Mouse (Mus musculus) thymus, postnatal 36 days (tissue): ENCODE results near the gene Shq1.

Experiments
- DNase-seq, 2 experiments: peaks; one replicate each; pipeline ENCODE4 v3.0.0; 2022; ENCODE audit warnings: mixed read lengths in 2 of 2

Gene Shq1

GRCm38 (mm10) chr6:100670880-100671344, at the start of gene Shq1:
TSS of gene Shq1 (minus strand) at chr6:100671157.
- peak; percentile 85 to 86 for DNase-seq

- no peak for DNase-seq
Observed at GRCm38 (mm10) chr6:100720098-100720501, 49.1 kb upstream of the Shq1 start.

- DNase-seq = no peak
Observed at GRCm38 (mm10) chr6:100716817-100717216, 45.9 kb upstream of the Shq1 start.

DNA sequence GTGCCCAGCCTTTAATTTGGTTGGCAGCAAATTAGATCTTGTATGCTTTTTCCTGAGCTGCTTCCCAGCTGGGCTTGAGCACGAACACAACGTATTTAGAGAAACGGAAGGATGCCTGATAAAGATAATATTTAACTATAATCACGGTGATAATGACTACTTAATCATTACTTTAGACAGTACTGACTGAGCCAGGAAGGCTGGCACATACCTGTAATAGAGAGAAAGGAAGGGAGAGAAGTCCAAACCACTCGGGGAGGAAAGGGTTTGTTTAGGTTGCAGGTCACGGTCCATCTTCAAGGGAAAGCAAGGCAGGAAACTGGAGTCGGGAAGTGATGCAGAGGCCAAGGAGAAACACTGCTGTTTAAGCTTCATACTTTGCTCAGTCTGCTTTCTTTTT, 45.2 kb upstream of the Shq1 start:
- no peak for DNase-seq

DNA sequence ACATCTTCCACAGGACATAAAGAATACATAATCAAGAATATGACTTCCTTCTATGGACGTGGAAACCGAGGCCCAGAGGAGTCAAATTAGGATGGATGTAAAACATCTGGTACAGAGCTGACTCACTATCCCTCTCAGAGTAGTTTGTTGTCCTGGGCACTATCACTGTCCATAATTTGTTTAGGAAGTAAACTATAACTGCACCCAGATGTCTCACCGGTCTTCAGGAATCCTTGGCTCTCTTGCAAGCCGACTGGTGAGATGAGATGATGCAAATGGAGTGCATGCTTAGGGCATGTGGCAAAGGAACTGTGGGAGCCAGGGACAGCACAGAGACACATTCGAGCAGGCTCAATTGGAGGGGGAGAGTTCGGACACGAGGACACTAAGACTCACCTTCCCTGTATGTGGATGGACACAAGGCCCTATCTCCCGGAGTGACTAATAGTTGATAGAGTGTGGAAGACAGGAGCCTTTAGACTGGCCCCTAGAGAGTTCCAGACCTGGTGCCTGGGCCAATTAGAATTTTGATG, 44.4 kb upstream of the Shq1 start:
- DNase-seq = no peak

DNA sequence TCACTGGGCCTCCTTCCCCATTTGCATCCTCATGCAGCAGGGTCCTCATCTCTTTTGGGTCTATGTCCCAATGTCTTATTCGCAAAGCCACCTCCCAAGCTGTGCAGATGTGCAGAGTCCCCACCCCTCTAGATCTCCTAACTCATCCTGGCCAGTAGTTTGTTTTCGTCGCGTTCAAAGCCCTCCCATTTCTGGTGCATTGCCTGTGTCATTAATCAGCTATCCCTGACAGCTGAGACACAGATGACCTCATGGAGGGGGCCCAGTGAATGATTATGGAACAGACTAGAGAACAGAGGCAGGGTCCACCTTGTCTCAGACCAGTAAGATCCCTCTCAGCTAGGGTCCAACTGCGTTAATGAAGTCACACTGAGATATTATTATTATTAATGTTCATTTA, 39.9 kb upstream of the Shq1 start:
- DNase-seq = no peak

GRCm38 (mm10) chr6:100710170-100710569, 39.2 kb upstream of the Shq1 start:
- no peak for DNase-seq

GRCm38 (mm10) chr6:100709483-100709882, 38.5 kb upstream of the Shq1 start:
- peak in 1 of 2 experiments; percentile 8 for DNase-seq

DNA sequence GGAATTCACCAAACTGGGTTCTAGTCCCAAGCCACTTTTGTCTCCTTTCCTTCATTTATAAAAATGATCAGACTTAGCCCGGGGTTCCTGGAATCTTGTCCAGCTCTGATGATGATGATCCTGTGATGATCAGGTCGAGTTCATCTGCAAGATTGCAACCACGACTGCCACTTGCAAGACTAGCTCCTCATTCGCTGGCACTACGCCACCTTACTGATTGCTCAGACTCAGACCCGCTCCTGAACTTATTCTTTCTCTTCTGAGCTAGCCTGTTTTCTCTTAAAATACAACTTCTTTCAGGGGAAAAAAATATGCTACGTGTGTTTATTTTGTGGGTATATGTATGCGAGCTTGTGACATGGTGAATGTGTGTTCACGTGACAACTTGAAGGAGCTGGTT, 38.0 kb upstream of the Shq1 start:
- DNase-seq = no peak

DNA sequence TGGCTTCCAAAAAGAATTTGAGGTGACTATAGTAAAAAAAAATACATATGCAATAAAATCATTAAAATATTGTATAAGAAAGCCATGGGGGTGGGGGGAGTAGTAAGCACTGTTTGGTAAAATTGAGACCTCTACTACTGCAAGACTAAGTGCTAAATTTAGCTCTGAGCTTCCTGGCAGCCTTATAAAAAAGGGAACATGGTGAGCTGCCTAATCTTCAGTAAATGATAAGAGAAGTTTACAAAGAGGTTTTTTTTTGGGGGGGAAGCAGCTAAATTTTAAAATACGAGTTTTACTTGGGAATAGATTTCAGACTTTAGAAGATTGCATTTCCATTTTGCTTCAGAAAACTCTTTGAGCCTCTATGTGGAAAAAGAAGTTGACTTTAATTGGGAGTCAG, 37.3 kb upstream of the Shq1 start:
- DNase-seq = no peak

DNA sequence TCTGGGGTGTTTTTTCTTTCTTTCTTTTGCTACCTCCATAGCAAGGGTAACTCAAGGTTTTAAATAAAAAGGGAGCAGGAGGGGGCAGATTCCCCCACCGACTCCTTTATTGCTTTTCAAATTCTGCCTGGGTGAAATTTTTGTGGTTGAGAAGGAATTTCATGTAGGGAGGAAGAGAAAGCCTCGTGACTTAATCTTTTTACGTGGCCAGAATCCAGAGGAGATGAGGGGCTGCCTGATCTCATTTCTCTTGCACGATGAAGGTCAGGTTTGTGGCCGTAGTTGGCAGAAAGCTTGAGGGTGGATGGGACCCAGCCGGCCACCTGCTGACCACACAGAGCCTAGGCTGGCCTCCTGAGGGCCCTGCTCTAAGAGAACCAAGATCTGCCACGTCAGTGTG, 36.6 kb upstream of the Shq1 start:
- DNase-seq = no peak

DNA sequence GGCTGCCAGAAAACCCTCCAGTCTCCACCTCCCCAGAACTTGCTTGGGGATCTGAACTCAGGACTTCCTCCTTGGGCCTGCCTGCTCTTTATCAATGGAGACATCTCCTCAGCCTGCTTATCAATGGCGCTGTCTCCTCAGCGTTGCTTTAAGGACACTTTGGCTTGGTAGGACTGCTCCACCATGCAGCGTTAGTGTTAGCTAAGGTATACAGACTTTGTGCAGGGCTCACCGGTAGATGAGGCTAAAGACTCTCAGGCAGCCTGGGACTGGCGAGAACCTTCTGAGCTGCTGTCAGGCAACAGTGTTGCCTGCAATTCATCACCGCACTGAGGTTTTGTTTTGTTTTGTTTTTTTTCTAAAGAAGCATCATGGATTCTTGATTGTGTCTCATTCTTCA, 35.9 kb upstream of the Shq1 start:
- DNase-seq = no peak

DNA sequence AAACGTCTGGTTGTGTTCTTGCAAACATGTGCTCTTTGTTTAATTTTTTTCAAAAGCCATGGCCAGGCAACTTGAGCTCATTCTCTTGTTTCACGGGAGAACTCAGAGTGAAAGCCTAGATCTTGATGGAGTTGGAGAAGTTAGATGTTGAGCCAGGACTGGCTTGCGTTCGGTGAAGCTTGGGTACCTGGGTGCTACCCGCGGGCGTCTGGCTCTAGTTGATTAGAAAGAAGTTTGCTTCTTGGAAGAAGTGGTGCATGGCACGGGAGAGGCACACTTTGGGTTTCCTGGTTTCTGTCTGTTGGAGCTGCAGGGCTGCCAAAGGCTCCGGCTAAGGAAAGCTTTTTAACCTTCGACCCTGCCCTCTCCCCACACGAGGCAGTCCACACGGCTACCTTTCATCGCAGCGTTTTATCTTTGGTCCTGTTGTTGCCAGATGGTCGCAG, 34.4 kb upstream of the Shq1 start:
- no peak for DNase-seq

DNA sequence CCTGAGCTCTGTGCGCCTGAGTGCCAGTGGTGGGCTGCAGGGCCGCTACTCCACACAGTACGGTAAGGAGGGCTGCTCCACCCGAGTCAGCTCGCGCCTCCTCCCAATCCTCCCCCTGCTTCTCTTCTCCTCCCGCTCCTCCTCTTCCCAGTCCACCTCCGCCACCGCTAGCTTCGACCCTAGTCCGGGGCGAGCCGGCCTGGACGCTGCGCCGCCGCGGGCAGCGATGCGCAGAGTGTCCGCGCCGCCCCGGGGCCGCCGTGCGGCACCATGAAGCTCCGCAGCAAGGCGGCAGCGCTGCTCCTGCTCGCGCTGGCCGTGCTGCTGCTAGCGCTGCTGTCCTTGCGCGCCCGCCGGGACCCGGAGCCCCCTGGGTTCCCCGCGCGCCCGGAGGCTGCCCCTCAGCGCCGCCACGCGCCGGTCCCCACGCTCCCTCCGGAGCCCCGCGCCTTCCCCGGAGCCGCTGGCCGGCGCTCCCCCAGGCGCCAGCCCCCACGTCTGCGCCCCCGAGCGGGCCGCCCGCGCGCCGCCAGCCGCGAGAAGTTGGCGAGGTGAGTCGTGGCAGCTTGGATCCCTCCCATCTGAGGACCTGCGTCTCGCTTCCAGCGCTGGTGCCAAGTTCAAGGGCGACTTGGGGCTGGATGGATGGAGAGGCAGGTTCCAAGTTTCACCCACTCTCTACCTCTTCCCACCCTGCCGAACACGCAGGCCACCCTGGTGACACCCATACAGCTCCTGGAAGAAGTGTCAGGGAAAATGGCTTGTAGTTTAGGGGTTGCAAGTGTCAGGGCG, 33.8 kb upstream of the Shq1 start, which contains the start of gene Gxylt2:
Gene Gxylt2, plus strand, starts transcription at position 161 of the 792 bp plus-strand sequence.
- no peak for DNase-seq

DNA sequence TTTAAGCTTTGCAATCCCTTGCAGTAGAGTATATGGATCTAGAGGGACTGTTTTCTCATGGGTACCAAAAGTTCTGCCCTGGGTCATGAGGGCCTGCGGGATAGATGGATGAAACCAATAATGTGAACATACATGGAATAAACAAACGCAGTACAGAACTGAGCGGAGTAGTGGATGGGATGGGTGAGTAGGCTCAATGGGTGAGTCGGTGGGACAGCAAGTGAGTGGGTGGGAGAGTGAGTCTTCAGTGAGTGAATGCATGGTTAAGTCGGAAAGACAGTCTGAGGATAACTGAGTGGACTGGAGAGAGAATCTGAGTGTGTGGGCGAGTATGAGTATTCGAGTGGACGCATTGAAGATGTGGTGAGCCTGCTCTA, 33.2 kb upstream of the Shq1 start:
- no peak for DNase-seq

- DNase-seq = no peak
Observed at GRCm38 (mm10) chr6:100700774-100701173, 29.8 kb upstream of the Shq1 start.

GRCm38 (mm10) chr6:100699986-100700385, 29.0 kb upstream of the Shq1 start:
- DNase-seq = no peak

DNA sequence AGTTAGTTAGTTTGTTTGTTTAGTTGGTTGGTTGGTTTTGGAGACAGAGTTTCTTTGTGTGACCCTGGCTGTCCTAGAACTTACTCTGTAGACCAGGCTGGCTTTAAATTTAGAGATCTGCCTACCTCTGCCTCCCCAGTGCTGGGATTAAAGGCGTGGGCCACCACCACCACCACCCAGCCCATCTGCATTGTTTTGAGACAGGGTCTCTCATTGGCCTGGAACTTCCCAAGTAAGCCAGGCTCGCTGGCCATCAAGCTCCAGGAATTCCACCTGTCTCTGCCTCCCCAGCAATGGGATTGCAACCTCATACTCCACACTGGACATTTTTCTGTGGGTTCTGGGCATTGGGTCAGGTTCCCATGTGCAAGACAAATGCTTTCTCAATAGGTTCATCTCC, 15.4 kb upstream of the Shq1 start:
- DNase-seq = no peak

- no peak for DNase-seq
Observed at GRCm38 (mm10) chr6:100678636-100679035, 7.7 kb upstream of the Shq1 start.

DNA sequence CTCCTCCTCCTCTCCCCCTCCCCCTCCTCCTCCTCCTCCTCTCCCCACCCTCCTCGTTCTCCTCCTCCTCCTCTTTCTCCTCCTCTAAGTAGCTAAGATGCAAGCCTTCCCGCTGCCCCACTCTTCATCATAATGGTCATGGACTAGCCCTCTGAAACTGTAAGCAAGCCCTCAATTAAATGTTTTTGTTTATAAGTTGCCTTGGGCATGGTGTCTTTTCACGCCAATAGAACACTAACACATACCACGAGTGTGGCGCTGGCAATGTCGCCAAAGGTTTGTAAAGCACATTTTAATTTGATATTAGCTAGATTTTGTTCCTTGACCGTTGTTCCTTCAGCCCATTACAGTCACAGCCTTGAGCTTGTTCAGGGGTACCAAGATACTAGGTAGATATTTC, 5.5 kb upstream of the Shq1 start:
- no peak for DNase-seq

DNA sequence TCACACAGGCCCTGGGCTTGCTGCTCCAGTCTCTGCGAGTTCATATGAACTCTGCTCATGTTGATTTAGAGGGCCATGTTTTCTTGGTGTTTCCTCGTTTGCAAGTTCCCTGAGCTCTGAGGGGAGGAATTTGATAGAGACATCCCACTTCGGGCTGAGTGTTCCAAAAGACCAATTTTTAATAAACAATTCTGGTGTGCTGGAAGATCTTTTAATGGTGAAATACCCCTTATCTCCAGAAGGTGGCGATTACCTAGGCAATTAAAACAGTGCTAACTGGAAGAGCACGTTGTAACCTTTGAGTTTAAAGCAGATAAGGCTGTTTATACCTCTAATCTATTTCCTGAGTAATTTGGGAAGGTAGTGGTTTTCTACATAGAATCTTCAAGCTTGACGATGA, 4.0 kb upstream of the Shq1 start:
- DNase-seq = no peak

DNA sequence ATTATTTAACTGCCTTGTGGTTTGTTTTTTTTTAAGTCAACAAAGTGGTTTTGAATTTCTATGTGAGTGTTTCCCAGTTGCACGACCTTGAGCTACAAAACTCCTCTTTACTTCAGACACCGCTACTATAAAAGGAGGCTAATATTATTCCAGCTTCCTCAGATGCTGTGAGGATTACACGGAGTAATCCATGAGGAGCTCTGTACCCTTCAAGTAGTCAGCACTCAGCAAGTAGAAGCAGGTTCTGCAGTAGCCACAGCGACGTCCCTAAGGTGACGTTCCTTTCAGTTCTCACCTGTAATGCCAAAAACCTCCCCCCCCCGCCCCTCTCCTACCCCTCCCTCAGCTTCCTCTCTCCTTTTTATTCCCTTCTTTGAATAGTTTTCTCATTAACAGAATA, 444 bp upstream of the Shq1 start:
- no peak for DNase-seq

DNA sequence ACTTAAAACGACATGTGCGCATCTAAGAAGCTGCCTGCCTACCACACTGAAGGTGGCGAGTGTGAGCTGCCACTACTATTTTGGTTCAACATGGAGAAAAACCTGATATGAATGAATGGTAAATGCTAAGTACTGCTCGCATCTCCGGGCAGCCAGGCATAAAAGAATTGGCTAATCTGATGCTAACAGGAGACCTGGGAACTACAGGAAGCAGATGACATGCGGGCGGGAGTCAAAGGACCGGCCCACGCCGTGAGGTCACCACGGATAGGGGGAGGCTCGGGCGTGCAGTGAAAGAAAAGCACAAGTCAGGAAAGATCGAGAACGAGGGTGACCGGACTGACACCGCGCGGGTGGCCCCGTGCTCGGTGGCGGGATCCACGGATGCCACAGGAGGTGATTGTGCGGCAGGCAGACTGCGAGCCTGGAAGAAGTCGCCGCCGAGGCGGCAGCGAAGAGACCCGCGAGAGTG, 551 bp downstream of the Shq1 start:
- DNase-seq = peak in 1 of 2 experiments; percentile 23

DNA sequence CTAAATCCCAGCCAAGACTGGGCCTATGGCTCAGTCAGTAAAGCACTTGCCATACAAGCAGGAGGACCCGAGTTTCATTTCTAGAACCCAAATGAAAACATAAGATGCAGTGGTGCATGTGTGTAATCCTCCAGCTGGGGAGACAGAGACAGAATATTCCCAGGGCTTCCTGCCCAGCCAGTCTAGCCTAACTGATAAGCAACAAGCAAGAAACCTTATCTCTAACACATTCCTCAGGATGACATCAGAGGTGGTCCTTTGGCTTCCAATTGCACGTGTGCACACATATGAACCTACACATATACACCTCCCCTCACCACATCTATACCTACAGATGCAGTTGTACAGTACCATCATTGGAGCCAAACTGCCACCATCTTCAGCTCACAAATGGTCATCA, 2.1 kb downstream of the Shq1 start:
- DNase-seq = no peak

DNA sequence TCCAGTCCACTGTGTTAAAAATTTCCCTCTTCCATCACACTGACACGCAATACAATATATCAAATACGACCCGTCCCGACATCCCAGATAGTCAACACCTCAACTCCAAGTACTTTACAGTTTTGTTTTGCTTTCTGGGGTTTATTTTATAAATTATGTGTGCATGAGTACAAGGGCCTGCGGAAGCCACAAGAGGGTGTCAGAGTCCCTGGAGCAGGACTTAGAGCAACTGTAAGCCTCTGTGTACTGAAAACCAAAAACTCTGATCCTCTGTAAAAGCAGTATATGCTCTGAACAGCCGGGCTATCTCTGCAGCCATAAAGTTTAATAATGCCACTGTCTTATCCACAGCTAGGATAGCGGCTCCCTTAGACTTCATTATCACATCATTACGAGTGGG, 3.3 kb downstream of the Shq1 start:
- DNase-seq = no peak
